Mouse (Mus musculus) layer of hippocampus, adult 2 months (tissue): Measurements from ENCODE around the gene Ttn. TPM values are rescaled to one million over a fixed set of nuclear protein-coding genes. Genes with fewer than 3 reads are reported as not detected.
A peak's percentile ranks its signal among the peaks of the same experiment; 100 is the strongest.

Source experiments
- DNase-seq, 2 experiments: peaks; one replicate each; pipeline ENCODE4 v3.0.0; 2022; ENCODE audit warnings: low spot score in 2 of 2
- H3K27ac ChIP-seq: fragments of 200-600 bp; 2 replicates; pipeline ENCODE4 v1.8.1; 2022
- H3K4me3 ChIP-seq: fragments of 200-600 bp; 2 replicates; pipeline ENCODE4 v1.8.1; 2022; ENCODE audit warnings: mild to moderate bottlenecking
- CTCF ChIP-seq: fragments of 200-600 bp; conservative IDR thresholded peaks from 2 replicates; pipeline ENCODE4 v1.8.1; 2022; ENCODE audit warnings: antibody characterized with exemption, mild to moderate bottlenecking, moderate library complexity
- total RNA-seq, 2 experiments: library from RNA; stranded (reverse); gene quantifications; 2 replicates each; pipeline ENCODE4 v1.2.3; 2021

Ttn gene
- total RNA-seq, 2 experiments from 2014 or later = 0.54 to 1.1 TPM

DNA sequence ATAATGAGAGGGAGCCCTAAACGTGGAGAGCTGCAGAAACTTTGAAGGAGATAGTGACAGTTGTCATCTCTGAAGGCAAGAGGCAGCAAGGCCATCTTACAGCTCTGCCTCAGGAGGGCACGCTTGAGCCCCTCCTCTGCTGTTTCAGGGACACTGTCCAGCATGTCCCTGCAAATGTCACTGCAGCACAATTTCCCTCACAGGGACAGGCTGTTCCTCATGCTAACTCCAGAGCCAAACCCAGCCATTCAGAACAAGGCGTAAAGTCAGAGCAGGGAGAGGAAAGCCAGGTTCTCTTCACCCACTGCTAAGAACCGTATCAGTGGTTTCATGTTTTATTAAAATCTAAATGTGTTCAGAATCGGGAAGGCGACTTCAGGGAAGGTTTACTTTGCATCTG is 4.7 kb downstream of the Ttn start:
- TF ChIP-seq CTCF = no peak
- no peak overlapping the region for H3K27ac ChIP-seq
- no peak for DNase-seq
- H3K4me3 ChIP-seq = no peak overlapping the region

GRCm38 (mm10) chr2:76972051-76972450 is 10.3 kb downstream of the Ttn start:
- TF ChIP-seq CTCF = no peak
- Histone ChIP-seq H3K4me3 (no peak overlapping the region), H3K27ac (no peak overlapping the region)
- DNase-seq = no peak

- 0 out of 2 replicates have a peak overlapping the region, but pooled peaks have one; percentile 6 for H3K27ac ChIP-seq
- TF ChIP-seq CTCF = 0 out of 2 replicates have a peak, but pooled peaks have one; percentile 0
- H3K4me3 ChIP-seq = peak overlapping the region; percentile 34
- no peak for DNase-seq
Measured at GRCm38 (mm10) chr2:76971069-76971468, 11.3 kb downstream of the Ttn start.

DNA sequence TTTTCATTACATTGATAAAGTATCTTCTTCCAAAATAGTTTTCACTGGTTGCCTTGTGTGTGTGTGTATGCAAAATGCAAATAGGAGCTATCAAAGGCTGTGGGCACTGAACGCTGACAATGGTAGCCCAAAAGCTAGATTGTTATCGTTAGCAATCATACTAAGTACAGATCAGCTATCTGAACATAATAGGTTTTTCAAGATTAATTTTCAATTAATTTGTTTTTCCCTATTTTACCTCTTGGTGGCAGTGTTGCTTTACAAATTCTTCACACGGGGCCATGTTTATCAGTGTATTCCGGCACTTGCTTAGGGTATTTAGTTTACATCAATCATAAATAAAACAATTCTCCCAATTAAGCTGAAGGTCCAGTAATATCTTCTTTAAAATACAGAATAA is 11.7 kb downstream of the Ttn start:
- no peak for DNase-seq
- Histone ChIP-seq H3K27ac (0 out of 2 replicates have a peak overlapping the region, but pooled peaks have one; percentile 6), H3K4me3 (peak overlapping the region; percentile 34)
- TF ChIP-seq CTCF = peak; percentile 86

DNA sequence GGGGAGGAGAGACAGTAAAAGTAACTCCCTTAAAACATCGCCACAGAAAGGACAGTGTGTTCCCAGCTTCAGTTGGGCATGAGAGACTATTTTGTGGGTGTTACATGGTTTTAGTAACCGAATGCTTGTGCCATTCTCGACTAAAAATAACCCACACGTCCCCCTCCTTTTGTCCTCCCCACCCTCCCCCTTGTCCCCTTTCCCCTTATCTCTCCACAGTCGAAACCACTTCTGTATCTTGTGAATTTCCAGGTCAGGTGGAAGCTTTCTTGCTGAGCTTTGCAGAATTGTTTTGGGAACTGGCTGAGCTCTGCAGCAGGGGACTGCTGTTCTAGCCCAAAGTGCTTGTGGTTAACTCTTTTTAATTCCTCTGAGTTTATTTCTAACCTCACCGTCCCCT is 12.1 kb downstream of the Ttn start:
- H3K4me3 ChIP-seq = no peak overlapping the region
- DNase-seq = no peak
- no peak overlapping the region for H3K27ac ChIP-seq
- no peak for TF ChIP-seq CTCF

- TF ChIP-seq CTCF = no peak
- Histone ChIP-seq H3K4me3 (no peak overlapping the region), H3K27ac (no peak overlapping the region)
- DNase-seq = no peak
Measured at GRCm38 (mm10) chr2:76969637-76970036, 12.7 kb downstream of the Ttn start.

DNA sequence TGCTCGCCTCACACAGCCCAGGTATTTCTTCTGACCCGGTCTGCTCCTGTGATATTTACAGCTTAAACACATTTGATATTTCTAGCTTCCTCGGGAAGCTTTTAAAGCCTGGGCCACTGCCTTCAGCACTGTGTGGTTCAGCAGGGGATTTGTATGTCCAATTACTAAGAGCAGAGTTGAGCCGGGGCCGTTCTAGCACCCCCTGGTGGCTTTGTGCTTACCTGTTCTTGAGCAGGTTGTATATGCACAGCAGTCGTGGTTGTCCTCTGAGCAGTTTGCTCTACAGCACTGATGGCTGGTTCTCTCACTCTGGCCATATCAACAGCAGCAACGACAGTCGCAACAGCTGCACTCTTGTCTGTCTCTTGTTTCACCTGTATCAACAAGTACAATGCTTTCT is 13.4 kb downstream of the Ttn start:
- Histone ChIP-seq H3K27ac (no peak overlapping the region), H3K4me3 (no peak overlapping the region)
- peak; percentile 52 to 82 for DNase-seq
- peak; percentile 88 for TF ChIP-seq CTCF

GRCm38 (mm10) chr2:76966582-76966981 is 15.8 kb downstream of the Ttn start:
- DNase-seq = no peak
- Histone ChIP-seq H3K4me3 (no peak overlapping the region), H3K27ac (no peak overlapping the region)
- no peak for TF ChIP-seq CTCF

DNA sequence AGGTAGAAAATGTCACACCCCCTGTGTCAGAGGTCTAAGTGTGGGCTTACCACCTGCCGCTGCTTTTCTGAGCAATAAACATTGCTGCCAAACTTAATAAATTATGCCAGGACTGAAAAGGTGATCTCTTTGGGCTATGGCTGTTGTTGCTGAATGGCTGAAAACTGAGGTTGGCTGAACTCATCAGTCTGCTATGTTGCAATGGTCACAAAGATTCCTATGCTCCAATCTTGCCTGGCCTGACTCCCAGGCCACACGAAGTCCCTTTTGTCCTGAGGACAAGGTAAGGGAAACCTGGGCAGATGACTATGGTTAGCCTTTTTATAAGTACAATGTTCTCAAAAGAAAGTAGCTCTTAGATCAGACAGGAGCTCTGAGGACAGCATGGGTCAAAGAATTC is 16.3 kb downstream of the Ttn start:
- Histone ChIP-seq H3K27ac (no peak overlapping the region), H3K4me3 (no peak overlapping the region)
- TF ChIP-seq CTCF = no peak
- no peak for DNase-seq

- no peak overlapping the region for H3K27ac ChIP-seq
- H3K4me3 ChIP-seq = no peak overlapping the region
- TF ChIP-seq CTCF = no peak
- DNase-seq = no peak
Measured at GRCm38 (mm10) chr2:76965542-76965941, 16.8 kb downstream of the Ttn start.

GRCm38 (mm10) chr2:76962045-76962432 is 20.3 kb downstream of the Ttn start:
- no peak overlapping the region for H3K4me3 ChIP-seq
- H3K27ac ChIP-seq = no peak overlapping the region
- TF ChIP-seq CTCF = no peak
- DNase-seq = no peak

DNA sequence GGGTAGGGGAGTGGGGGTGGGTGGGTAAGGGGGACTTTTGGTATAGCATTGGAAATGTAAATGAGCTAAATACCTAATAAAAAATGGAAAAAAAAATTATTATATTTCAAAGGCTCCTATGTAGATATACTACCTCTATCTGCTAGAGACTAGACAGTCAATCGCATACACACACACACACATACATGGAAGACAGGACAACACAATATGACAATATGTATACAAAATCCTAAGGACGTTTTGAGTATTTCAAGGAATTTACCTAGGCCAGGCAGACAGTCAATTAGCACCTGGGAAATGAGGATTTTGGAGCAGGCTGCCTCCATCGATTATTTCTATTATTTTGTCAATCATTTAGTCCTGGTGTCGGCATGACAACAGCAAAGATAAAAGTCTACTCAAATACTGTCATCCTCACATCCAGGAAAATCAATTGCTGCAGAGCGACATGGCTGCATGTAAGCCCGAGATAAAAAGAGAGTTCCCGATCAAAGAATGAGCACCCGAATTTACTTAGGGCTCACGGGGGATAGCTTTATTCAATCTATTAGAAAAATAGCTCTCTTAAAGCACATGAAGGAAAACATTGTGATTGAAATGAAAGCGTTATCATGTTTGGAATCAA is 20.8 kb downstream of the Ttn start:
- DNase-seq = no peak
- H3K27ac ChIP-seq = no peak overlapping the region
- TF ChIP-seq CTCF = no peak
- H3K4me3 ChIP-seq = no peak overlapping the region

- no peak for TF ChIP-seq CTCF
- no peak overlapping the region for H3K27ac ChIP-seq
- no peak for DNase-seq
Measured at GRCm38 (mm10) chr2:76949774-76950173, 32.6 kb downstream of the Ttn start.

DNA sequence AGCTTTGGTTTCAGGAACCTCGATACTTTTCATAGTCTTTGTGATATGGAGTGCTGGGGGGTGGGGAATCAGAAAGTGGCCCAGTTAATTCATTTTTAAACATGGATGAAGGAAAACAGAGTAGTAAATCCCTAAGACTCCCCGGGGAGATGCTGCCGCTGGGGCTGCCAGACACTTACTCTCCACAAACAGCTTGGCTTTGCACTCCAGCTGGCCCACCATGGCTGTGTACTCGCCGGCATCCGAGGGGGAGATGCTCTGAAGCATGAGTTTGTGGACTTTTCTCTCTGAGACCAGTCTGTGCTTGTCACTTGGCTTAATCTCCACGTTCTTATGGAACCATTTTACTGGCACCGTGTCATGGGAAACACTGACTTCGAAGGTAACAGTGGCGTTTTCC is 43.8 kb downstream of the Ttn start:
- Histone ChIP-seq H3K4me3 (no peak overlapping the region), H3K27ac (no peak overlapping the region)
- no peak for TF ChIP-seq CTCF
- DNase-seq = no peak

More at GRCm38 (mm10) chr2:76949774-76950173, 32.6 kb downstream of the Ttn start:
- H3K4me3 ChIP-seq = no peak overlapping the region
